Mouse (Mus musculus): Measurements from ENCODE around the gene Setmar. TPM values are rescaled to one million over a fixed set of nuclear protein-coding genes. Genes with fewer than 3 reads are reported as not detected.

Setmar gene
- polyA plus RNA-seq, 1 experiment from 2014 or later, result 8.1 TPM

Other genes starting within 250 kb of the Setmar start
- gene Sumf1, start 120.5 kb downstream of the Setmar start, polyA plus RNA-seq (2015; fragmentation: Nextera tagmentation; extraction: Ambion mirVana), result 26.0 and 26.7 TPM in 2 replicates
- 12.4 and 13.0 TPM in 2 replicates for gene Itpr1, start 148.1 kb downstream of the Setmar start, polyA plus RNA-seq (2015; fragmentation: Nextera tagmentation; extraction: Ambion mirVana)

Measured in lung, embryonic 16.5 days (tissue).